Mouse (Mus musculus): ENCODE data around the gene Cdc42ep5.
A peak's percentile ranks its signal among the peaks of the same experiment; 100 is the strongest.

Gene Cdc42ep5

DNA sequence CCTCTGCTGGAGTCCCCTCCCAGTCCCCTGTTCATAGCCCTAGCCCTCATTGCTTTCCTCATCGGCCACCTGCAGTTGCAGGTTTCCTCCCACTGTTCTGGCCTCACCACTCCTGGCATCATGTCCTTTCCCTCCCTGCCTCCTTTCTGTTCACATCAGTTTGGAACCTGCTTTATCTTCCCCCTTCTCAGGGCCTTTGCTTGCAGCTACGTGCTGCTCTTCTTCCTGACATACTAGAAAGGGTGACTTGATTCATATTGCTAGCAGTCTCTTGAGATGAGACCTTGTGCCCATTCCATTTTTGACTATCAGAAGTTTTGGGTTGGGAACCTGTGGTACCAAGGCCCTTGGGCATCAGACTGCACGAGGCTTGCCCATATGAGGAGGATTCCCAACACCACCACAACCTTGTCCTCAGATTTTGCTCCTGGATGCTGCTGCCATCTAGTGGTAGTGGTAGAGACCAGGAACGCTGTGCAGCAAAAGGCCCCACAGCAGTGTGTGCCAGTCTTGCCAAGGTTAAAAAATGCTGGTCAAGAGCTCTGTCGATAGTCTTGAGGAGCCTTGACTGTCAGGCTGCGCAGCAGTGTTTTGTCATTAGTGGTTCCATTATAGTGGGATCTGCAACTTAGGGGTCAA, 19.0 kb downstream of the Cdc42ep5 start:
- no peak for DNase-seq (ENCODE audit: low read depth, low spot score)

DNA sequence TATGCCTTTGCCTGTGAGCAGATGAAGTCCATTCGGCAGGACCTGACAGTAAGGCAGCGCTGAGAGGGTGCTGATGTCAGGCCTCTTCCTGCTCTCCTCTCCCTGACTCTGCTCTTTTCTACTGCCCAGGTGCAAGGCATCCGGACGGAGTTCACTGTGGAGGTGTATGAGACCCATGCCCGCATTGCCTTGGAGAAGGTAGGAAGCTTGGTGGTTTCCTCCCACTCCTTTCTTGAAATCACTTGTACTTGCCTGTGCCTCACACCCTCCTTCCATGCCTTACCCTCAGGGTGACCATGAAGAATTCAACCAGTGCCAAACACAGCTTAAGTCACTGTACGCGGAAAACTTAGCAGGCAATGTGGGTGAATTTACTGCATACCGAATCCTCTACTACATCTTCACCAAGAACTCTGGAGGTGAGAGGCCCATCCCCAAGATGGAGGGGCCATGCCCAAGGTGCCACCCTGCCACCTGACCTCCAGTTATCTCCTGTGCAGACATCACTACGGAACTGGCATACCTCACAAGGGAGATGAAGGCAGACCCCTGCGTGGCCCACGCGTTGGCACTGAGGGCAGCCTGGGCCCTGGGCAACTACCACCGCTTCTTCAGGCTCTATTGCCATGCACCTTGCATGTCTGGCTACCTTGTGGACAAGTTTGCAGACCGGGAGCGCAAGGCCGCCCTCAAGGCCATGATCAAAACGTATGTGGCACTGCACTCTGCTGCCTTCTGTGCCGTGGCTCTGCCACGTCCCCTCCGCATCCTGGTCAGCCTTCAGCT, 19.7 kb downstream of the Cdc42ep5 start:
- no peak for DNase-seq (ENCODE audit: low read depth, low spot score)

DNA sequence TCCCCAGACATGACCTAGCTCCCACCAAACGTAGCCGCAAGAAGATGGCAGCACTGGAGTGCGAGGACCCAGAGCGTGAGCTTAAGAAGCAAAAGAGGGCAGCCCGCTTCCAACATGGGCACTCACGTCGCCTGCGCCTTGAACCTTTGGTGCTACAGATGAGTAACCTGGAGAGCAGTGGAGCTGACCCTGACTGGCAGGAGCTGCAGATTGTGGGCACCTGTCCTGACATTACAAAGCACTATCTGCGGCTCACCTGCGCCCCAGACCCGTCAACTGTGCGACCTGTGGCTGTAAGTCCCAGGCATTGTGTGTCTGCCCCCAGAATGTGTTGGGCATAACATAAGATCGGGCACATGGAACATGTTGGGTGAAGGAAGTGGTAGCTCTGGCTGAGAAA, 20.6 kb downstream of the Cdc42ep5 start:
- DNase-seq (ENCODE audit: low read depth, low spot score), result no peak

GRCm38 (mm10) chr7:4143506-4143905, 21.2 kb downstream of the Cdc42ep5 start:
- no peak for DNase-seq (ENCODE audit: low read depth, low spot score)

DNA sequence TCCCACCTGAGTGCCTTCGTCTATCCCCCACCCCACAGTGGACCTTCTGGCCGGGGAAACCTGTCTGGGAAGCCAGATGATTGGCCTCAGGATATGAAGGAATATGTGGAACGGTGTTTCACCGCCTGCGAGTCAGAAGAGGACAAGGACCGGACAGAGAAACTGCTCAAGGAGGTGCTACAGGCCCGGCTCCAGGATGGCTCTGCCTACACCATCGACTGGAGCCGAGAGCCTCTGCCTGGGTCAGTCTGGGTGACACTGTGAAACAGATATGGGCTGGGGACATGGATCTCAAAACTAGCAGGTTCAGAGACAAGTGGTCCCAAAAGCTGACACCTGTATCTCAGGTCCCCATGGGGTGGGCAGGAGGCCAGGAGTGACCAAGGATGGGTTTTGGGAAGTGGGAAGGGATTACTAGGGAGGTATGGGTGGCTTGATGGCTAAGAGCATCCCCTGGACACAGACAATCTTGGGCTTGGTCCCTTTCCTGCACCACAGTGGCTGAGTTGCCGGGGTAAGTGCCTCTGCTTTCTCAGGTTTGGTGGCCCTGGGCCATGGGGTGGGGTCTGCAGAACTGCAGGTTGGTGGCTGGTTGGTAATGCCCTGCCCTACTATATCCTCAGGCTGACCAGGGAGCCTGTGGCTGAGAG, 21.7 kb downstream of the Cdc42ep5 start:
- DNase-seq (ENCODE audit: low read depth, low spot score), result no peak

DNA sequence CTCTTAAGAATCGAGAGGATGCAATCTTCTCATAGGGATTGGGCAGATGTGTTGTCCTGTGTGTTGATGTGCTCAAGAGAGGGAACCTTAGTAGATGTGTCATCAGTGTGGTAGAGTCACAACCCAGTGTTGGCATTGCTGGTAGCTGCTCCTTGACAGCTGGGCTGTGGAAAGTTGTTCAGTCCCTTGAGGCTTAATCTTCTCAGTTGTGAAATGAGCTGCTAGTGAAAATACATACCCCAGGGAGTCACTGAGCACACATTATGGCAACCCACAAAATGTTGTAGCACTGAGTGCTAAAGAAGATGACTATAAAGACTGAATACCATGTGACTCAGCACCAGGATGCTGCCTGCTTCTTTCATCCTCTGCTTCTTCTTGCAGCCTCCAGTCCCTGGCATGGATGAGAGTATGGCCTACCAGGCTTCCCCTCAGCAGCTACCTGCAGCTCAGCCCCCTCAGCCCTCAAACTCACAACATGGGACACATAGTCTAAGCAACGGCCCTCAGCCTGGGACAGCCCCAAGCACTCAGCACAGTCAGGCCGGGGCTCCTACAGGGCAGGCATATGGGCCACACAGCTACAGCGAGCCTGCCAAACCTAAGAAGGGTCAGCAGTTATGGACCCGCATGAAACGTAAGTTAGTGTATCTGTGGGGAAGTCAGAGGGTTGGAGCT, 22.9 kb downstream of the Cdc42ep5 start:
- DNase-seq (ENCODE audit: low read depth, low spot score), result no peak

- DNase-seq (ENCODE audit: low read depth, low spot score), result no peak
Measured at GRCm38 (mm10) chr7:4139391-4139790, 25.3 kb downstream of the Cdc42ep5 start.

DNA sequence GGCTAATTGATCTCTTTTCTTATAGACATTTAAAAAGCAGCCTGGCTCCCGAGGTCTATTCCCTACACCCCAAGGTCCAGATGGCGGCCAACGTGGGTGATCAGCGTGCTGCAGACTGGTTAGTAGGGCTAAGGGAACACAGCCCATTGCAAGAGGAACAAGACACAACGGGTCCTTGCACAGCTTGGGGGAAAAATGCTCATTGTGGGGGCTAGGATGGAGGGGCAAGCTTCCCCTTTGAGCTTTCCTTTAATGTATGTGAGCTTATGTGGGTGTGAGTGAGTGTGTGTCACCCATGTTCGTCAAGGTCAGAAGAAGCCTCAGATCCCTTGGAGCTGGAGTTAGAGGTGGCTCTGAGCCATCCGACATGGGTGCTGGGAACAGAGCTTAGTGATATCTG, 26.0 kb downstream of the Cdc42ep5 start:
- DNase-seq (ENCODE audit: low read depth, low spot score), result no peak

DNA sequence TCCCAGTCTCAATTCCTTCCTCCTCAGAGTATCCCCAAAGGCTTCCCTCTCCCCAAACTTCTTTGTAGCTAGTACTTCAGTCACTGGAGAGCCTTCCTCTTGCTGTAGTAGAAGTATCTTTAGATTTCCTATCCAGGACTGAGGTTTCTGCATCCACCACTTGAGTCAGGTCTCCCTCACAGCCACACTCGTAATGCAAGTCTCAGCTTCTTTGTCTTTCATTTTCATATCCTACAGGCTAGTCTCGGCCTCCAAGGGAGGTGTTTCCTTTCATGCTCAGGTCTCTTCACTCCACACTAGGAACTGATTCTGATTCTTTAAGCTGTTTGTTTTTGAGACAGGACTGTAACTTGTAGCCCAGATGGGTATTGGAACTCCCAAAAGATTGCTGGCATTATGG, 26.5 kb downstream of the Cdc42ep5 start:
- DNase-seq (ENCODE audit: low read depth, low spot score), result no peak

- DNase-seq (ENCODE audit: low read depth, low spot score), result no peak
Measured at GRCm38 (mm10) chr7:4137746-4138145, 26.9 kb downstream of the Cdc42ep5 start.

- peak; percentile 99 for DNase-seq (ENCODE audit: low read depth, low spot score)
Measured at GRCm38 (mm10) chr7:4136771-4137531, 27.7 kb downstream of the Cdc42ep5 start, which contains the start of gene Leng8. Gene Leng8, plus strand, starts transcription at chr7:4137039.

DNA sequence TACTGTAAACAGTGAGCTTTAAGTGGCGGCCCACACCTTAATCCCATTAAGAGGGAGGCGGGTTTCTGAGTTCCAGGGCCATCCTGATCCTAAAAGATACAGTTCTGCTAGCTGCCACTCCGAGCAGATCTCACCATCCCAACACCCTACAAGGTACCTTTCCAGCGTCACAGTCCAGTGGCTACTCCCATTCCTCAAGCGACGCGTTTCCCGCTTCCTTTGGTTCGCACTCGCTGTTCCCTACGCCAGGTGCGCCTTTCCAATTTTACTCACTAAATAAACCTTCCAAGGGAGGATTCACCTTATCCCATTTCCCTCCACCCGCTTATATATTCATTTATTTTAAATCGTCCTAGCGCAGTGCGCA, 28.3 kb downstream of the Cdc42ep5 start:
- DNase-seq (ENCODE audit: low read depth, low spot score), result no peak

GRCm38 (mm10) chr7:4134911-4135310, 29.7 kb downstream of the Cdc42ep5 start:
- no peak for DNase-seq (ENCODE audit: low read depth, low spot score)

- no peak for DNase-seq (ENCODE audit: low read depth, low spot score)
Measured at GRCm38 (mm10) chr7:4132998-4133397, 31.7 kb downstream of the Cdc42ep5 start.

DNA sequence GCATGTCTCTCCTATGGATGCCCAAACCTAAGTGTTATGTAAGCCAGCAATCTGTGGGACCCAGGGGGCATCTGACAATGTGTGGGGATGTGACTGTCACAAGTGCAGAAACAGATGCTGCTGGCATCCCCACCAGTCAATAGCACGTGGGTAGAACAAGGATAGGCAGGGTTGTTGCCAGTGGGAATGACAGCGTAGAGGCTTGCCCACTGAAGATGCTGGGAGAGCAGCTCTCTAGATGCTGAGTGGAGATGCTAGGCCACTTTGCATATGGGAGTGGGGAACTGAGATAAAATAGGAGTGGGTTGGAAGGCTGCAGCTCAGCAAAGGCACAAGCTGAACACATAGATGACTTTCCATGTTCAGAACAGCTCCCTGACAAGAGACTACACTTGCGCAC, 32.1 kb downstream of the Cdc42ep5 start:
- DNase-seq (ENCODE audit: low read depth, low spot score), result no peak

- no peak for DNase-seq (ENCODE audit: low read depth, low spot score)
Measured at GRCm38 (mm10) chr7:4131964-4132363, 32.7 kb downstream of the Cdc42ep5 start.

GRCm38 (mm10) chr7:4130686-4131452, 33.8 kb downstream of the Cdc42ep5 start:
- no peak for DNase-seq (ENCODE audit: low read depth, low spot score)

DNA sequence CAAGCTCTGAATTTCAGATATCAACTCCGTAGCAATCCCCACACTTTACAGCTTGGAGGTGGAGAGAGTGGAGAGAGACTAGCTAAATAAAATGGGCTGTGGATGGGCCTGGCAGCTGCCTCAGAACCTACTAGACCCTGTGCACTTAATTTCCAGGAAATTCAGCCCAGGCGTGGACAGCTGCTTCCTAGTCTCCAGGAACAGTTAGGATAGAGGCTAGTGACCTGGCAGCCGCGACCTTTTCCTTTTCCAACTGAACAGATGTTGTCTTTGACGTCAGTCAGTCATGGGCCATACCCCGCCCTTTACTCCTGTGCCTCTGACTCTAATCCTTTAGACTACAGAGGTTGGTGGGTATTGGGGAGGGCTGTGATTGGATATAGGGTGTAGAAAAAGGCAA, 35.8 kb downstream of the Cdc42ep5 start:
- DNase-seq (ENCODE audit: low read depth, low spot score), result no peak

DNA sequence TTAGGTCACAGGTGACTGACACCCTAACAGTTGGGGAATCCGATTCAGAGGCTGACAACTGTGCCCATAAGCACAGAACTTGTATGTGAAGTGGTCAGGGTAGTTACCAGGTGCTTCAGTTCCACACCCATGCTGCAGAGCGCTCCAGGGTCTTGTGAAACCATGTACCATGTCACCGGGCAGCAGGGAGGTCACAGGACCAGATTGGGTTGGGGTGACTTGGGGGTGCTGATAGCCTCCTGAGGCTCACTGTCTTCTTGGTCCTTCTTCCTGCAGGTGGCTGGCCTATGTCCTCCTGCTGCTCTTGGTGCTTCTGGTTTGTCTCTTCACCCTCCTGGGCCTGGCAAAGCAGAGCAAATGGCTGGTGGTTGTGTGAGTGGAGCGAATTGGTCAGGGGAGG, 36.8 kb downstream of the Cdc42ep5 start:
- no peak for DNase-seq (ENCODE audit: low read depth, low spot score)

- DNase-seq (ENCODE audit: low read depth, low spot score), result no peak
Measured at GRCm38 (mm10) chr7:4126992-4127785, 37.5 kb downstream of the Cdc42ep5 start.
